Mouse (Mus musculus) erythroblast, embryonic 14.5 days (primary cell): ENCODE measurements around the gene Slc27a5. TPM values are rescaled to one million over a fixed set of nuclear protein-coding genes. Genes with fewer than 3 reads are reported as not detected.
A peak's percentile ranks its signal among the peaks of the same experiment; 100 is the strongest.

Source experiments
- H3K27me3 ChIP-seq: 2 replicates; pipeline ENCODE4 v1.6.1; 2012; ENCODE audit warnings: inconsistent platforms; ENCODE audit not compliant: control insufficient read depth
- H3K36me3 ChIP-seq: 2 replicates; pipeline ENCODE4 v1.6.1; 2012; ENCODE audit warnings: mild to moderate bottlenecking, inconsistent platforms; ENCODE audit not compliant: control insufficient read depth
- H3K4me1 ChIP-seq: 2 replicates; pipeline ENCODE4 v1.6.1; 2012; ENCODE audit warnings: inconsistent platforms; ENCODE audit not compliant: control insufficient read depth
- H3K4me3 ChIP-seq: replicated peaks from 2 replicates; pipeline ENCODE3; 2012; ENCODE audit warnings: moderate library complexity, mild to moderate bottlenecking, inconsistent platforms
- H3K9me3 ChIP-seq: 2 replicates; pipeline ENCODE4 v1.6.1; 2012; ENCODE audit warnings: low read length, inconsistent platforms, mixed read lengths; ENCODE audit not compliant: control insufficient read depth
- GATA1 ChIP-seq: IDR thresholded peaks from 2 replicates; pipeline ENCODE4 v1.6.1; 2012; ENCODE audit warnings: low read length, inconsistent platforms, mixed read lengths
- TAL1 ChIP-seq: IDR thresholded peaks from 3 replicates; pipeline ENCODE4 v1.6.1; 2012; ENCODE audit warnings: low read length, inconsistent platforms, mixed read lengths
- polyA plus RNA-seq: library from polyadenylated mRNA; stranded (reverse); fragments of >175 nt; gene quantifications from 2 replicates; pipeline ENCODE4 v1.2.3, GENCODE M21; 2012

The Slc27a5 gene
- polyA plus RNA-seq, 1 experiment = not detected

DNA sequence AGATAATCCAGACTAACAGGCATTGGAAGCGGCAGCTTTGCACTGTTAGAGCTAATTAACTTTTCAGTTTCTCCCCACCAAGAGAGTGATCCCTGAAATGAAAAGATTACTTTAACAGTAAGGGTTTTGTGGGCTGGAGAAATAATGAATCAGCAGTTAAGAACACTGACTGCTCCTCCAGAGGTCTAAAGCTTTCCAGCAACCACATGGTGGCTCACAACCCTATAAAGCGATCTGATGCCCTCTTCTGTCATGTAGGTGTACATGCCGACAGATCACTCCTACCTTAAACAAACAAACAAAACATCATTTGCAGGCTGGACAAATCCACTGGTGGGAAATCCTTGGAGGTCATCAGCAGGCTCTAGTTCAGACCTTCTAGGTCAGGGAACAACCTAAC lies 43.1 kb downstream of the Slc27a5 start:
- Histone ChIP-seq H3K4me3 (no peak overlapping the region), H3K4me1 (peaks cover 29% of the 10 kb centered on the region), H3K9me3 (no peaks in the 10 kb centered on the region), H3K36me3 (no peaks in the 10 kb centered on the region), H3K27me3 (no peaks in the 10 kb centered on the region)
- TF ChIP-seq TAL1 (no peak), GATA1 (no peak)

DNA sequence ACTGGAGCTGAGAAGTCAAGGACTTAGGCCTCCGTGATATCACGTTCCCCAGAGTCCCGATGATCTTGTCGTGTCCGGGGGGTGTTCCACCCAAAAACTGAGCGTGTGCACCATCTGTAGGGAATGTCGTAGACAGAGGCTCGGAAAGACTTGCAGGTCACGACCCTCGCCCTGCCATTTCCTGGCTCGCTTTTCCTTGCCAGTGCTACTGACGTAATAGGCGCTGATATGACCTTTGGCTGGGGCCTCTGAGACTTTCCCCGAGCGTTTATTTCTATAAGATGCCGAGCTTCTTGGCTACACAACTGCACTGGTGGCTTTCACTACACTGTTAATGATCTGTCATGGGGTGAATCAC lies 48.1 kb downstream of the Slc27a5 start:
- H3K36me3 ChIP-seq = no peaks in the 10 kb centered on the region
- peaks cover 30% of the 10 kb centered on the region for H3K4me1 ChIP-seq
- H3K9me3 ChIP-seq = no peaks in the 10 kb centered on the region
- no peaks in the 10 kb centered on the region for H3K27me3 ChIP-seq
- TF ChIP-seq GATA1 (no peak), TAL1 (no peak)
- peak overlapping the region; percentile 81 for H3K4me3 ChIP-seq

DNA sequence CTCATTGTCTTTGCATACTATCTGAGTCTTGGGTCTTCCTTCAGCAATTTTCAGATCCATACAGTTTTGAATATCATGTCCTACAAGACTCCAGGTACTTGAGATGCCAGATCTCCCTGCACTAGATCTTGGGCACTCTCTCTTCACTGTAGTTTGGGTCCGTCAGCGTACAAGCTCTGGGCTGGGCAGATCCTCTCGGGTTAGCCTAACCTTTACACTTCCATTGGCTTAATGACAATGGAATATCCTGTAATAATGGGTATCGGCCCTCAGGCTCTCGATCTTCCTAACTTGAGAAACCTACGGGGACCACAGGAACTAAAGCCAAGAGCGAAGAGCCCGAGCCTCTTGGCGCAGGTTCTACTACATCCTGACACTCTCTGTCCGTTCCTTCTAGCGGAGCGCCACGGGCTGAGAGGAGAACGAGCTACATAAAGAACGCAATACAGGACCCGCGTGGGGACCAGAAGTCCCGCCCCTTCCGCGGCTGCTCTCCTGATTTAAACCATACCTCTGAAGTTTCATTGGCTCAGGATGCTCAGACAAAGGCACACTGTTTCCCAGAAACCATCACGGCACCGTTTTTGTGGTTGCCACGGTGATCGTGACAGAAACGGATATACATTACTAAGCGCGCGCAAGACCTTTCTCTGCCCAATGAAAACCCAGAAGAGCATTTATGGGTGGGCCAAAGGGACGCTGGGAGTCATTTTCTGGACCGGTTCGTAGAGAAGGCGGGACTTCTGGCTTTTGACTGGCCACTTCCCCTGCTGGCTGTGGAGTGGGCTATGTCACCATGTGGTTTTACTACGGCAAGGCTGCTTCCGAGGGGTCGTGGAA lies 48.7 kb downstream of the Slc27a5 start:
- no peaks in the 10 kb centered on the region for H3K9me3 ChIP-seq

DNA sequence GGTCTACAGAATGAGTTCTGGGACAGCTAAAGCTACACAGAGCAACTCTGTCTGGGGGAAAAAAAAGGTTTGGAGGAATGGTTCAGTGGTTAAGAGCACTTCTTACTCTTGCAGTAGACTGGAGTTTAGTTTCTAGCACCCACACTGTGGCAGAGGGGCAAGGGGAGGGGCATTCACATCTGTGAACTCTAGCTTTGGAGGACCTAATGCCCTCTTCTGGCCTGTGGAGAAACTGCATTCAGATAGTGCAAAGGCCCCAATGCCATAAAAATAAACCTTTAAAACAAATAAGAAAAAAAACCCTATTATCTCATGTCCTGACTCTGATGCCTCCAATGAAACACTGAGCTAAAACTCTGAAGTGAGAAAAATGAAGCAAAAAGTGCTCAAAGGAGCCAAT lies 54.5 kb downstream of the Slc27a5 start:
- Histone ChIP-seq H3K9me3 (no peaks in the 10 kb centered on the region), H3K4me3 (no peak overlapping the region), H3K4me1 (no peaks in the 10 kb centered on the region; the same call in none of the 2 replicates), H3K36me3 (no peaks in the 10 kb centered on the region), H3K27me3 (no peaks in the 10 kb centered on the region)
- TF ChIP-seq GATA1 (no peak), TAL1 (no peak)

More for the DNA sequence above, 48.7 kb downstream of the Slc27a5 start:
- no peaks in the 10 kb centered on the region for H3K36me3 ChIP-seq
- no peaks in the 10 kb centered on the region for H3K27me3 ChIP-seq
- H3K4me3 ChIP-seq = peak overlapping the region; percentile 81
- H3K4me1 ChIP-seq = peaks cover 30% of the 10 kb centered on the region
- TF ChIP-seq GATA1 = no peak
- TF ChIP-seq TAL1 = no peak

DNA sequence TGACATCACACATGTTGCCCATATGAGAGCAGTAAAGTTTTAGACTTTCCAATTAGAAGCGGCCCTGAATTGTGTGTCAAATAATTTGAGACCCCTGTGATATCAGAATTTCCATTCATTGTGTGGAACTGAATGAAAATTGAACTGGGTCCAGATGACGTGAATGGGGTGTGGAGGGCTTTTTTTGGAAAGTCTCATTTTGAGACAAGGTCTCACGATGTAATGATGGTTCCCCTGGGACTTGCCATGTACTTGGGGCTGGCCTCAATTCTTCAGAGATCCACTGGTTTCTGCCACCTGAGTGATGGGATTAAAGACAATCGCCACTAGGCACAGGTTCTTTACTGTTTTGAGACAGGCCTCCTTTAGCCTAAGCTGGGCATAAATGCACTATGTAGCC lies 57.4 kb downstream of the Slc27a5 start:
- Histone ChIP-seq H3K27me3 (no peaks in the 10 kb centered on the region), H3K4me3 (no peak overlapping the region), H3K9me3 (no peaks in the 10 kb centered on the region), H3K4me1 (no peaks in the 10 kb centered on the region; the same call in 1 of the 2 replicates), H3K36me3 (no peaks in the 10 kb centered on the region)
- TF ChIP-seq TAL1 (no peak), GATA1 (no peak)

Other genes starting within 250 kb of the Slc27a5 start
- gene Zscan18, start 194.6 kb downstream of the Slc27a5 start, polyA plus RNA-seq = 0.04 TPM in 1 of 2 replicates, not detected in the other
- gene Zfp329, start 179.3 kb downstream of the Slc27a5 start, polyA plus RNA-seq = 0.01 TPM in 1 of 2 replicates, not detected in the other
- gene Zfp110, start 163.4 kb downstream of the Slc27a5 start, polyA plus RNA-seq = 0.06 and 0.24 TPM in 2 replicates
- 0.02 TPM in 1 of 2 replicates, not detected in the other for gene Zfp128, start 117.0 kb downstream of the Slc27a5 start, polyA plus RNA-seq
- gene Zscan22, start 100.4 kb downstream of the Slc27a5 start, polyA plus RNA-seq = 0.04 TPM in 2 replicates
- gene Rps5, start 75.9 kb downstream of the Slc27a5 start, polyA plus RNA-seq = 328 and 368 TPM in 2 replicates
- 0.11 and 0.14 TPM in 2 replicates for gene Rnf225, start 70.8 kb downstream of the Slc27a5 start, polyA plus RNA-seq
- 0.27 and 0.38 TPM in 2 replicates for gene Zfp324, start 32.4 kb downstream of the Slc27a5 start, polyA plus RNA-seq
- gene Zfp446, start 20.3 kb downstream of the Slc27a5 start, polyA plus RNA-seq = 0.20 and 0.29 TPM in 2 replicates
- 16.2 and 17.6 TPM in 2 replicates for gene Trim28, start 922 bp upstream of the Slc27a5 start, polyA plus RNA-seq
- gene Zbtb45, start 11.8 kb upstream of the Slc27a5 start, polyA plus RNA-seq = 6.7 and 7.7 TPM in 2 replicates
- gene Chmp2a, start 36.6 kb upstream of the Slc27a5 start, polyA plus RNA-seq = 39.9 and 103 TPM in 2 replicates
- 22.8 and 28.8 TPM in 2 replicates for gene Ube2m, start 40.1 kb upstream of the Slc27a5 start, polyA plus RNA-seq
- gene Mzf1, start 56.6 kb upstream of the Slc27a5 start, polyA plus RNA-seq = 0.03 TPM in 2 replicates
- gene Vmn1r85, start 97.0 kb upstream of the Slc27a5 start, polyA plus RNA-seq = 0.06 TPM in 1 of 2 replicates, not detected in the other
- gene Vmn1r86, start 121.7 kb upstream of the Slc27a5 start, polyA plus RNA-seq = not detected in 2 replicates
- 0.04 TPM in 1 of 2 replicates, not detected in the other for gene Vmn1r87, start 142.0 kb upstream of the Slc27a5 start, polyA plus RNA-seq
- not detected in 2 replicates for gene Vmn1r88, start 161.4 kb upstream of the Slc27a5 start, polyA plus RNA-seq
- not detected in 2 replicates for gene Vmn1r89, start 214.8 kb upstream of the Slc27a5 start, polyA plus RNA-seq